Mouse (Mus musculus): ENCODE results near the gene Rbm4b. TPM values are rescaled to one million over a fixed set of nuclear protein-coding genes. Genes with fewer than 3 reads are reported as not detected.
"Not testable (repeated sequence)": the region's sequence is repeated elsewhere in the genome, so short reads cannot be mapped to it uniquely, and the experiment has no call there.

Rbm4b gene
- total RNA-seq, 1 experiment from 2014 or later = 32.4 TPM

DNA sequence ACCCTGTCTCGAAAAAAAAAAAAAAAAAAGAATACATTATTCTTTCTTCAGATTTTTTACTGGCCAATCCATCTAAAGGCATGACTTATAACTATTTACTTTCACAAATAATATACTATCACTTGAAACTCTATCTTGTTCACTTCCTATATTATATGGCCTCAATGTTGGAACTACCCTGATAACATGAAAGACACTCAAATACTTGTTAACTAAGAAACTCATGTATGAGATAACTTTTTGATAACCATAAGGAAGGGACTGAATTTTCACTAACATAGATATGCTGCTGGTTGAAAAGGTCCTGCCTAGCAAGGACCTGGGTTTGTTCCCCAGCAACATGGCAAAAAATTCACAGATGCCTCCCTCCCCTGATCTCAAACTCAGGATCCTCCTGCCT, 39.6 kb downstream of the Rbm4b start:
- ATAC-seq (ENCODE audit: extremely low read depth, insufficient number of reproducible peaks, low FRiP score, poor library complexity, severe bottlenecking) = no peak

DNA sequence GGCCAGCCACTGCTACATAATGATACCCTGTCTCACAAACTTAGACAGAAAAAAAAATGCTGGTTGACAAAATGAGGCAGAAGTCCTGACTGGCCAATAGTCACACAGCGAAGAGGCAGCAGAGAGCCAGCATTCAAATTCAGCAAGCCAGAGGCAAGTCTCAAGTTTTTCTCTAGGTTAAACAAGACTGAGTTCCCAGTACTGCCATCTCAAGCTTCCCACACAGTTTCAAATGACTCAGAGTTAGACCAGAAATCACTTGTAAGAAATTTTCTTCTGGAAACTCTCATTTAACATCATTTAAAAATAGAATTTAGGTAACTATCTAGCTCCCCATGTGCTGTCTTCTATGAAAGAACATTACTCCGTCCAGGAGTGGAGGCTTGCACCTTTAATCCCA, 41.5 kb downstream of the Rbm4b start:
- ATAC-seq (ENCODE audit: extremely low read depth, insufficient number of reproducible peaks, low FRiP score, poor library complexity, severe bottlenecking) = no peak

DNA sequence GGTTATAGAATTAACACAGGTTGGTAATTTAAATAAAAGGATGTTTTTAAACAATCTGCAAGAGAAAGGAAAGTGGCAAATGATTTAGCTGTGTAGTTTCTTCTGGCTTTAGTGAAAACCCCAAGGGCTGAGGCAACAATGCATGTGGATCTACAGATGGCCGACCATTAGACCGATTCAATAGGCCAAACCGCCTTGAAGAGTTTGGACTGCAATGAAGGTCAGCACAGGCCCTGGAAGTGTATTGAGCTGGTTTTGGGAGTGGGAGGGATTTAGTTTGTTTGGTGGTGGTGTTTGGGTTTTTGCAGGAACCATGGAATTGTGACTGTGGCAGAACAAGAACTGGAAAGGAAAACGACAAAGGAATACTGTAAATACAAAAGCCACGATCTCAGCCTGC, 42.8 kb downstream of the Rbm4b start:
- ATAC-seq (ENCODE audit: extremely low read depth, insufficient number of reproducible peaks, low FRiP score, poor library complexity, severe bottlenecking) = no peak

DNA sequence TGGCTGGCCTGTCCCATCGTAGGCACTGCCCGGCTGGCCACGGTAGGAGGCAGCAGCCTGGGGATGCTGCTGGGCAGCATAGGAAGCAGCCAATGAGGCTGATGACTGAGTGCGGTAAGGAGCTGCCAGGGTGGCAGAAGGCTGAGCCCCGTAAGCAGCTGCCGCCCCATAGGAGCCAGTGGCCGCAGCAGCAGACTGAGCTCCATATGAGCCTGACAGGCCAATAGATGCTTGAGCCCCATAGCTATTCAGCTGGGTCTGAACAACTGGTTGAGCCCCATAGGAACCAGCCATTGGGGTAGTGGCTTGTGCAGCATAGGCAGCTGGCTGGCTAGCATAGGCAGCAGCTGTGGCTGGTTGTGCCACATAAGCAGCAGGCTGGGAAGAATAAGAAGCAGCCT, 46.4 kb downstream of the Rbm4b start:
- ATAC-seq (ENCODE audit: extremely low read depth, insufficient number of reproducible peaks, low FRiP score, poor library complexity, severe bottlenecking) = no peak

DNA sequence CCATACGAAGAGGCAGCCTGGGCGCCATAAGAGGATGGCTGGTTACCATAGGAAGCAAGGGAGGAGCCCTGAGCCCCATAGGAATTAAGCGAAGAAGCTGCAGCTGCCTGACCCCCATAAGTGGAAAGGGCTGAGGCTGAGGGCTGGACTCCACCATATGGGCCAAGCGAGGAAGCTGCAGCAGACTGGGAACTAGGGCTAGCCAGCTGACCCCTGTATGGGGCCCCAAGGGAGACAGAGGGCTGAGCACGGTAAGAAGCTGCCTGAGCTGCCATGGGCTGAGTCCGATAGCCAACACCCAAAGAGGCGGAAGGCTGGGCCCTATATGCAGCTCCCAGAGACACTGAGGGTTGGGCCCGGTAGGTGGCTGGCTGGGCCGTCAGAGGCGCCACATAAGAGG, 47.0 kb downstream of the Rbm4b start:
- ATAC-seq (ENCODE audit: extremely low read depth, insufficient number of reproducible peaks, low FRiP score, poor library complexity, severe bottlenecking) = no peak

DNA sequence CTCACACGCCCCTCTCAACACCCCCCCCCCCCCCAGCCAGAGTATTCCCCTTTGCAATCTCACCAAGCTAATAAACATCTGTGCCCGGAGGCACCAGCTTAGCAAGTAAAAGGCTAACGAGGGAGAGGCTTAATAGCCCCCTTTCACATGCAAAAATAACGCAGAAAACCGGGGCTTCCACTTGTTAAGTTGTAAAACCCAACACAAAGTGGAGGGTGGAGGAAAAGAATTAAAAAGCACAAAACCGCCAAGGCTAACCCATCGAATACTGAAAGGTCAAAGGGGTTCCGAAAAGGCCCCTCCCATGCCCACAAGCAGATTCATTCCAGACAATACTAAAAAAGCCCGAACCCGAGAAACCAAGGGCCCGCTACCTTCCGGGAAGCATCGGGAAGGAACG, 54.0 kb downstream of the Rbm4b start:
- no peak for ATAC-seq (ENCODE audit: extremely low read depth, insufficient number of reproducible peaks, low FRiP score, poor library complexity, severe bottlenecking)

DNA sequence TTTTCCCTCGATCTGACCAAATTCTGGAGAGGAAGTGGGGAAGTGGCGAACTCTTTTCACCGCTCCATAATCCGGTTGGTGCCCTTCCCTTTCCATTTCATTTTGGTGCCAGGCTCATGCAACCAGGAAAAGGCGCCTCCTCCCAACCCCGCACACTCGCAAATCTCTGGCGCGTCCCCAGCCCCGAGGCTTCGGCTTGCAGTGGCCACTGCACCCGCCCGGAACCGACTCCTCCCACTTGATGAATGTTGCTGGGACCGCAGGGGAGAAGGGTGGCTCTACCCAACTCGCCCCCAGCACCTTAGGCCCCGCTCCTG, 54.4 kb downstream of the Rbm4b start:
- ATAC-seq (ENCODE audit: extremely low read depth, insufficient number of reproducible peaks, low FRiP score, poor library complexity, severe bottlenecking) = no peak

DNA sequence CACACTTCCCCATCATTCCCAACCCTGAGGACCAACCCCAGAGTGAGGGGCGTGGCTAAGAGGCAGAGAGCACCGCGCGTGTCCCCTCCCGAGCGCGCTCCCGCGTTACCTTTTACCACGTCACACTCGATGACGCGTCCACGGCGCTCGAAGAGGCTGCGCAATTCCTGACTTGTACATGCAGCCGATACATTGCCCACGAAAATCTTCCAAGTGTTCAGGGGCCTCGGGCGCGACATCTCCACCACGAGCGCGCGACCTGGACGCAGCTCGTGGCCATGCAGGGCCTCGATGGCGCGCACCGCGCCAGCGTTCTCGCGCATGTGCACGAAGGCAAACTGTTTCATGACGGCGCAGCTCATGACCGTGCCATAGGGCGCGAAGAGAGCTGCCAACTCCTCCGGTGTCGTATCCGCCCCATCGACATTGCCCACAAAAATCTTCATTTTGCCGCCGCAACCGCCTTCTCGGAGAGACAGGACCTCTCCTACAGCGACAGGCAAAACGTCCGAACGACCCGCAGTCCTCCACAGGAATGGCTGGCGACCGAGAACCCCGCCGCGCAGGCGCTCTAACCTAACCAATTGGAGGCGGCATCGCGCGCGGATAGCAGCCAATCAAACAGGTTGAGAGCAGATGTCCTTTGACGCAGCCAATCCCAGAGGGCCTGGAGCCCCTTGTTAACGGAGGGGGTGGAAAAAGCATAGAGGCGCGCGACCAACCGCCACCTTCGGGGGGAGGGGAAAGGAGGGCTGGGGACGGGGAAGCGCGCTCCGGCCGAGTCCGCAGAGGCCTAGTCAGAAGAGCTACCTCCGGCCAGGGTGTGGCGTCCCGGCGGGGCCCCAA, 55.0 kb downstream of the Rbm4b start, which contains the start of the genes Gm21992 and Rbm14:
Gm21992 (minus strand) TSS at position 550 of the 846 bp plus-strand sequence.
Rbm14 (minus strand) TSS at position 572 of the 846 bp plus-strand sequence.
- ATAC-seq (ENCODE audit: extremely low read depth, insufficient number of reproducible peaks, low FRiP score, poor library complexity, severe bottlenecking) = peak; percentile 99

DNA sequence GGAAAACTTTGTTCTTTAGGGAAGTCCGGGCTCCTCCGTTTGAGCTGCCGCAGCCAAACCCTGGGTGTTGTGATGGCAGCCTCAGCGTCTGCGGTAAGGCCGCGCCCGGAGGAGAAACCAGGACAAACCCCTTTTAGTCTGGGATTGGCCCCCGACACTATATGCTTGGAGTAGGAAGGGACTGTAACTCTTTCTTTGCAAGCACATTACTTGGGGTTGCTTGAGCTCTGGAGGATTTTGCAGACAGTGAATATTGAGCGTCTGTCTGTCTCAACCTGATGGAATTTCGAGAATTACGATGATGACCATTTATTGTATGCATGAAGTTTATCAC, 55.6 kb downstream of the Rbm4b start:
- ATAC-seq (ENCODE audit: extremely low read depth, insufficient number of reproducible peaks, low FRiP score, poor library complexity, severe bottlenecking) = no peak

DNA sequence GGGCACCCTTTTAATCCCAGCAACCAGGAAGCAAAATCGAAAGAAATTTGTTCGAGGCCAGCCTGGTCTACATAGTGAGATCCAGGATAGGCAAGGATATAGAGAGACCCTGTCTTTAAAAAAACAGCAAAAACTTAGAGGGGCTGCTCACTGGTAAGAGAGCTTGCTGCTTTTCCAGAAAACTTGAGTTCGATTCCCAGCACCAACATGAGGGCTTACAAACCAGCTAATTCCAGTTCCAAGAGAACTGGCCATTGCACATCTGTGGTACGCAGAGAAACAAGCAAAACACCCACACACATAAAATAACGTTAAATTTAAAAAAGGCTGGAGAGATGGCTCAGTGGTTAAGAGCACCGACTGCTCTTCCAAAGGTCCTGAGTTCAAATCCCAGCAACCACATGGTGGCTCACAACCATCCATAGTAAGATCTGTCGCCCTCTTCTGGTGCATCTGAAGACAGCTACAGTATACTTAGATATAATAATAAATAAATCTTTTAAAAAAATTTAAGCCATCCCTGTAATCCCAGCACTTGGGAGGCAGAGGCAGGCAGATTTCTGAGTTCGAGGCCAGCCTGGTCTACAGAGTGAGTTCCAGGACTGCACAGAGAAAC, 56.1 kb downstream of the Rbm4b start:
- ATAC-seq (ENCODE audit: extremely low read depth, insufficient number of reproducible peaks, low FRiP score, poor library complexity, severe bottlenecking) = not testable (repeated sequence)

DNA sequence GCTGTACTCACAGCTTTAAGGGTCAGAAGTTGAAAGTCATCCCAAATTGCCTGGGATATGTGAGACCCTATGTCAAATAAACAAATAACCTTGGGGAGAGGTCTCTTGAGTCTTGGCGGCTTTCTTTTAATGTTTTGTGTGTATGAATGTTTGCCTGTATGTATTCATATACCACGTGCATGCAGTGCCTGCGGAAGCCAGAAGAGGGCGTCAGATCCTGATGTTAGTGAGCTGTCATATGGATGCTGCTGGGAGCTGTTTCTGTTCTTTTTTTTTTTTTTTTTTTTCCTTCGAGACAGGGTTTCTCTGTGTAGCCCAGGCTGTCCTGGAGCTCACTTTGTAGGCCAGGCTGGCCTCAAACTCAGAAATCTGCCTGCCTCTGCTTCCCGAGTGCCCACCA, 56.7 kb downstream of the Rbm4b start:
- ATAC-seq (ENCODE audit: extremely low read depth, insufficient number of reproducible peaks, low FRiP score, poor library complexity, severe bottlenecking) = no peak

Other genes with a start within 250 kb of the Rbm4b start
- 0.35 and 2.2 TPM in 2 replicates for gene Pcx, start 246.0 kb upstream of the Rbm4b start, total RNA-seq (2017)
- not detected in 2 replicates for gene Lrfn4, start 140.8 kb upstream of the Rbm4b start, total RNA-seq (2017)
- 19.2 and 24.2 TPM in 2 replicates for gene Rce1, start 130.9 kb upstream of the Rbm4b start, total RNA-seq (2017)
- not detected in 2 replicates for gene Gm960, start 57.8 kb upstream of the Rbm4b start, total RNA-seq (2017)
- not detected in 2 replicates for gene Sptbn2, start 45.3 kb upstream of the Rbm4b start, total RNA-seq (2017)
- 84.6 and 93.8 TPM in 2 replicates for gene Rbm4, start 37.4 kb downstream of the Rbm4b start, total RNA-seq (2017)
- gene Gm21992, start 55.1 kb downstream of the Rbm4b start, total RNA-seq (2017) = 17.3 and 24.4 TPM in 2 replicates
- 16.6 and 19.0 TPM in 2 replicates for gene Rbm14, start 55.1 kb downstream of the Rbm4b start, total RNA-seq (2017)
- gene Ccs, start 82.8 kb downstream of the Rbm4b start, total RNA-seq (2017) = 10.9 and 16.5 TPM in 2 replicates
- gene Ccdc87, start 82.9 kb downstream of the Rbm4b start, total RNA-seq (2017) = not detected in 2 replicates
- 0.23 and 0.37 TPM in 2 replicates for gene Ctsf, start 98.6 kb downstream of the Rbm4b start, total RNA-seq (2017)
- gene Actn3, start 121.4 kb downstream of the Rbm4b start, total RNA-seq (2017) = not detected in 2 replicates
- 8.4 and 9.9 TPM in 2 replicates for gene Zdhhc24, start 122.2 kb downstream of the Rbm4b start, total RNA-seq (2017)
- 2.2 and 2.5 TPM in 2 replicates for gene Bbs1, start 150.1 kb downstream of the Rbm4b start, total RNA-seq (2017)
- gene Dpp3, start 171.8 kb downstream of the Rbm4b start, total RNA-seq (2017) = 37.8 and 42.8 TPM in 2 replicates
- 0.25 and 0.70 TPM in 2 replicates for gene Peli3, start 186.6 kb downstream of the Rbm4b start, total RNA-seq (2017)
- 11.2 and 14.5 TPM in 2 replicates for gene Mrpl11, start 205.7 kb downstream of the Rbm4b start, total RNA-seq (2017)
- not detected in 2 replicates for gene Npas4, start 233.8 kb downstream of the Rbm4b start, total RNA-seq (2017)

Measured in neutrophil, adult 5-6 weeks (primary cell).